Mouse (Mus musculus): ENCODE data around the gene Itm2b. TPM values are rescaled to one million over a fixed set of nuclear protein-coding genes. Genes with fewer than 3 reads are reported as not detected.

Itm2b gene
- total RNA-seq, 1 experiment from 2014 or later, result 849 TPM

- no peak for DNase-seq
Observed at GRCm38 (mm10) chr14:73395750-73396149, 10.7 kb upstream of the Itm2b start.

DNA sequence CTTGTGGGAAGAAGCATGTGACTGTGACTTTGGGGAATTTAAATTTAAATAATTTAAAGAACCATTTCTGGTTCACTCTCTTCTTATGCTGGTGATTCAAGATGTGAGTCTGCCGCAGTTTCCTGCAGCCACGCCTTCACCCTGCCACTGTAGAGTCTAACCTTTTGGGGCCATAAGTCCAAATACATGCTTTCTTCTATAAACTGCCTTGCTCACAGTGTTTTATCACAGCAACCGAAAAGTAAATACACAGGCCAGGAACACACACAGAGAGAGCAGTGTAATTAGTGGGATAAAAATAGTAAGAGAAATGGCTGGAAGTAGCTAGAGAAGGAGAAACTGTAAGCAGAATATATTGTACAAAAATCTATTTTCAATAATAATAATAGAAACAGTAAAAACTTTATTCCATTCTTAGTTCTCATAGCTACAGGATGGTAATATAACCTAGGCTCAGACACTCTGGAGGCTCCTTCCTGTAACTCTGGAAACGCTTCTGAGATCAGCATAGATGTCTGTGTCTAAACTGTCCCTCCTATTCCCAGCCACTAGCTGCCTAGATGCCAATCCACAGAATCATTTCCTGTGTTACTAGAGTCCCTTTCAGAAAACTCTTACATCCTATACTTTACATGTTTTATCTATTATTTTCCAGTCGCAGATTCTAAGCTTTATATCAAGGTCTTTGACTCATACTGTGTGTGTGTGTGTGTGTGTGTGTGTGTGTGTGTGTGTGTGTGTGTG is 9.3 kb upstream of the Itm2b start:
- DNase-seq, result no peak

- DNase-seq, result no peak
Observed at GRCm38 (mm10) chr14:73391457-73391856, 6.4 kb upstream of the Itm2b start.

- no peak for DNase-seq
Observed at GRCm38 (mm10) chr14:73390196-73390595, 5.1 kb upstream of the Itm2b start.

GRCm38 (mm10) chr14:73389059-73389458 is 4.0 kb upstream of the Itm2b start:
- DNase-seq, result peak; percentile 40

DNA sequence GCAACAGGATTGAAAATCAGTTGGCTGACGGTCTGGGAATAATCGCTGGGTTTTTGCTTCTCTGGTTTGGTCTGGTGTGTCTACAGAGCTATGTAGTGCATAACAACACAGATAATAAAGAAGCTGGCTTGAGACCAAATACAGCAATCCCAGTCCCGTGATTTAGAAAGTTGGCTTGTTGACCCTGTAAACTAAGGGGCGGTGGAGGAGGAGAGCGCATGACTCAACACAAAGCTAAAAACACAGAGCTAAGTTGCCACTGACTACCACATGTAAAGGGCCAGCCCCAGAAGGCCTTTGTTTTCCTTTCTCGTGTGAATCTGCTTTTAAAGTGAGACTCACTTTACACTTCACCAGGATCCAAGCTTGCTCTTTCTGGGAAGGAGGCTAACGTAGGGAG is 3.5 kb upstream of the Itm2b start:
- peak; percentile 72 for DNase-seq

GRCm38 (mm10) chr14:73386493-73386892 is 1.4 kb upstream of the Itm2b start:
- DNase-seq, result no peak

GRCm38 (mm10) chr14:73385720-73386374 is 758 bp upstream of the Itm2b start:
- DNase-seq, result no peak

DNA sequence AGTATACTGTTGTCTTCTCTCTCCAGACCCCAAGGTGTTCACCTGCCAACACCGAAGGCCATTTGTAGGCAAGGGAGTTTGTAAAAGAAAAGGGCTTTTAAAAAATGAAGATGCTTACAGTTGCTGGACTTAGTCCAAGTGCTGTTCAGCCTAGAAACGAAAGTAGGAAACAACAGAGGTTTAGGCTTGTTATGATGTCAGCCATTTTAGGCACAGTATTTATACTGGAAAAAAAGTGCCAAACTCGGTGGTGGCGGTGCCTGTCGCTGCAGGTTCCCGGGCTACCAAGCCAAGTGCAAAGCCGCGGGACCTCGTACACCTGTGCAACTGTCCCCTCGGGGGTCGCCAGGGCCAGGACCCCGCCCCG is 560 bp downstream of the Itm2b start:
- DNase-seq, result no peak

GRCm38 (mm10) chr14:73383746-73384145 is 1.3 kb downstream of the Itm2b start:
- no peak for DNase-seq

GRCm38 (mm10) chr14:73382699-73383098 is 2.4 kb downstream of the Itm2b start:
- peak; percentile 82 for DNase-seq

- no peak for DNase-seq
Observed at GRCm38 (mm10) chr14:73381559-73381958, 3.5 kb downstream of the Itm2b start.

- no peak for DNase-seq
Observed at GRCm38 (mm10) chr14:73377804-73378203, 7.3 kb downstream of the Itm2b start.

DNA sequence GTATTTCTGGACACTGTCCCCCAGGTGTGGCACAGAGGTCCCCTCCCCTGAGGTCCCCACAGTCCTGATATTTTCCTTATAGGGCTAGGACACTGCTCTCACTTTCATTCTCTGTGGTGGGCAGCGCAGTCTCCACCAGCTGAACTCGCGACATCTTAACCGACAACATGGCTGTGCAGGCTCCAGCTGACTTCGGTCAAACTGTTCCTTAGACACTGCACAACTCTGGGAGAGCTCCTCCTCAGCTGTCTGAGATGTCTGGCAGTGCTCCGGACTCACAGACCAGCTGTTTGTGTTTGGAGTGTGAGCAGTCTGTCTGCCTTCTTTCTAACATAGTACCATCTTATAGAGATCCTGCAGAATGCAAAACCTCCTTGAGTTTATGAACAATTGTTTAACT is 8.2 kb downstream of the Itm2b start:
- no peak for DNase-seq

DNA sequence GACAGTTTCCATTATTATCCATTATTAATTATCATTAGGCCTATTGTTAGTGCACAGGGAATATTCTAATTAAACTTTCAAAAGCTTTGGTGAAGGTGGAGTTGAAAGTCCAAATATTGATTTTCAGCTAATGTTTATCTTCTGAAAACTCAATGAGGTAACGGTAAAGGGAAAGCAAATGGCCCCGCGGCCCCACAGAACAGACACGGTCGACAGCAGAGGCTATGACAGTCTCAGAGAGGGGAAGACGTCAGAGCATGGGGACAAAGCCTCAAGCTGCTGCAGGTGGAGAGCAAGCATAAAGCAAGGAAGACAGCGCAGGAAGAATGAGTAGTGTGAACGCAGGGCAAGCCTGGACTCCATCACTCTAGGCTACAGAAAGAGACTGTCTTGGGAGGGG is 9.2 kb downstream of the Itm2b start:
- no peak for DNase-seq

DNA sequence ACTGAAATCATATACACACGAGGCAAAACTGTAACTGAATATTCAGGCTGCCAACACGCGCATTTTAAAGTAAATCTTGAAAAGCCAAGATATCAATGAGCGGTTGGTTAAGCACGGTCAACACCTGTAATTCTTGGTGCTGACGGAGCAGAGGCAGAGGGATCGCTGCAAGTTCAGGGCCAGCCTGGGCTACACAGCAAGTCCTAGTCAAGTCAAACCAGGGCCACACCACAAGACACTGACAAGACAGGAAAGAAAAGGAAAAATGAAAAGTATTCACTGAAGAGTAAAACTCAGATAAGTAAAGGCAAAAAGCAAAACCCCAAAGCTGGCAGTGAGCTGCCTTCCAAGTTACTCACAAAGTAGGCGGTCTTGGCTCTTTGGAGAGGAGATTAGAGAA is 9.6 kb downstream of the Itm2b start:
- DNase-seq, result no peak

DNA sequence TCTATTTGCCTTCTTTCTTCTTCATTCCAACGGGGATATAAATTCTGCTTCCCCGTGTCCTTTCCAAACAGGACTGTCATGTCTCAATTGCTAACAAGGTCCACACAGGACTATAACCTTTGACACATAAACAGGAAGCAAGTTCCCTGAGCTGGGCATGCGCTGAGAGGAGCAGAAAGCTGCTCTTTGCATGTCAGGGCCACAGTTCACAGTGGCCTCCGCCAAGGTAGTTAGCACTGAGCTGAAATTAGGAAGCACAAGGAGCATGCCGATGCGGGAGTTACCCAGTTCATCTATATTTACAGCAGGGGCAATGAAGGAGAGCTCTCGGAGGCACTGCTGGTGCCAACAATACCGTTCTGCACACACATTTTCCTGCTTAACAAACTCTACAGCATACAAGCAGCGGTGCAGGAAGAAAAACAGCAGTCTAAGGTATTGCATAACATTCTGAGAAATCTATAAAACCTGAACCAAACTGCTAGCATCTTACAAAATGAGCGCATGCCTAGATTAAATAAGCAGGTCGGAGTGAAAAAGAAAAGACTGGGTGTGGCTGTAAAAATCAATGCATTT is 10.7 kb downstream of the Itm2b start:
- peak; percentile 72 for DNase-seq

DNA sequence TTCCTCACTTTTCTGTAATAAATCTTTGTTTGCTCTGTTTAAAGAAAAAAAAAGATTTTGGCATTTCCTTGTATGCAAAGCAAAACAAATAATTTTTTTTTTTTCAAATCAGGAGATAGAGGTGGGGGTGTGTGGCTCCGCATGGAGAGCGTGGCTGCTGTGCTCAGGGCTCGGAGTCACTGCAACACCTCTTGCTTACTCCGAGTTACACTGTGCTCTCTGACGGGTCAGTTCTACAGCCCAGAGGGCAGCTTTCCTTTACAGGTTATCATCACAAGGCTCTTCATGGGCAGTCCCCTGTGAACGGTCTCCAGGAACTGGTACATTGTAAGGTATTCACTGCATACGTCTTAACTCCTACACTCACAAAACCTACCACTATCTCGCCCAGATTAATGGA is 11.5 kb downstream of the Itm2b start:
- DNase-seq, result no peak

DNA sequence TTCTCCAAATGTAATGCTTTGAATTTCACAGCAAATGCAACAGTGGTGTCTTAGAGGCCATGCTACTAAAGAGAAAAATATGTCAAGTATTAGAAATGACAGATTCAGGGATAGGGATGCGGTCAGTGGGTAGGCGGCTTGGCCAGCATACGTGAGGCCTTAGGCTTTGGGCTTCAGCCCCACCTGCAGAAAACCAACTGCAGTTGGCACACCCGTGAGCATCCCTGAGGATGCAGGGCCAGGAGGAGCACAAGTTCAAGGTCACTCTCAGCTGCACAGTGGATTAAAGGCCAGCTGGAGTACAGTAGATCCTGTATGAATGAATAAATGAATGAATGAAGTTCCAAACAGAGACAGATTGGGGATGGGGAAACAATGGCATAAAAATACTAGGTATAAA is 12.1 kb downstream of the Itm2b start:
- no peak for DNase-seq

GRCm38 (mm10) chr14:73371577-73371976 is 13.5 kb downstream of the Itm2b start:
- DNase-seq, result no peak

DNA sequence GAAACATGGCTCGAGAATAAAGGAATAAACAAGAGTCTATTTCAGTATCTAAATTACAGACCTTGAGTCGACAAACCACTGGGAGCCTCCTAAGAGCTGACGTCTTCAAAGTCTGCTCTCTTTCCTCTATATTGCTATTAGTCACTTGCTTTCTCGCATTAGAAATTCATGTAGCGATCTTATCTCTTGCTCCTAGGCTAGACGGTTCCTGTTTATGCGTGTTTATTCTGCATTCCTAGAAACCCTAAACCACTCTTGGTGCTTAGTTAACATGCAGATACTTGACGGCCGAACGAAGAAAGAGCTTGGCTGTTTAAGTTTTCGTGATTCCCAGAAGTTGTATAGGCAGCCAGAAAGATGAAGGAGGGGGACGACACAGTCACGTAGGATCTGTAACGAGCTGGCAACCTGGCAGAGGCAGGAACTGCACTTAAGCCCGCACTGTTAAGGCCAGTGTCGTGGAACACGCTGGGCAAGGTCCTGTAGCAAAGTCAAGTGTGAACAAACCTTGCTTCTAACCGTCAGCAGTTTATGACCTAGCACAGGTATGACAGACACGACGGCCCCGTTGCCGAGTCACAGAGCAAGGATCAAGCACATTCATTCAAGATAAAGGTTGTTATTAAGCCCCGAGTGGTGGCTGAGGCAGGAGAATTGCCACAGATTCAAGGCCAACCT is 14.3 kb downstream of the Itm2b start:
- DNase-seq, result no peak

DNA sequence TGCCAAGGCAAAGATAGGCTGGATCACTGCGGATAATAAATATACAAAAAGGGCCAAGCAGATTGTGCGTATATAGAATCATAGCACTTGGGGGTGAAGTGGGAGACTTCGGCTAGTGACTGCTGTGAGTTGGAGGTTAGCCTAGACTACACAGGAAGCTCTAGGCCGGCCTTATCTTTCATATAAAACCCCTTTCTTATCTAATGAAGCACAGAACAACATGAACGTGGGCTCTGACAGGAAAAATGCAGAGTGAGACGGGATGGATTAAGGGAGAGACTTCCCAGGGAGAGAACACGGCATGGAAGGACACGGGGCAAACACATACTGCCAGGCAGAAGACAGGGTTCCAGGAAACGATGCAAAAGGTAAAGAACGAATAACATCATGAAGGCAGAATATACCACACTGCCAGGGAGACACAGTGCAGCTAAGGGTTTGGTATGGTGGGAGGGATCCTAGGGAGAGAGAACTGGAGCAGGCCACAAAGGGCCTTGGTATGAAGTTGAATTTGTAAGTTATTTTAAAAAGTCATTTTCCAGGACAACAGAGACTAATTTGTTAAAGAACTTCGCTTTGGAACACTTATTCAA is 14.9 kb downstream of the Itm2b start:
- DNase-seq, result no peak

DNA sequence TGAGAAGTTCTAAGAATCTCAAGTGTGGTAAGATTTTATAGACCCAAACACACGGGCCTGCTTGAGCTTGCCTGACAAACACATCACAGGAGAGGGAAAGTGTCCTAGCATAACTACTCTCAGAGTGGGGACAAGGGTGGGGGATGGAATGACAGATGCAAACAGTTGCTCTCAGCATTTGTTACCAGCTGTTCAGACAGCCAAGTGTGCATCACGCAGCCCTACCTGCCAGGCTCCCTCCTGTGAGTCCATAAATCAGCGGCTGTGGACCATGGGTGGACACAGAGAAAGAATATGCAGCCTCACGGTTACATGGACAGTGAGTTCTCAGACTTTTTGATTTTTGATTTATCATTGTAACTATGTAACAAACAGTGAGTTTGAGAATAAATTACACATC is 15.5 kb downstream of the Itm2b start:
- DNase-seq, result no peak
